Mouse (Mus musculus): ENCODE data around the gene Cd2bp2. TPM values are rescaled to one million over a fixed set of nuclear protein-coding genes. Genes with fewer than 3 reads are reported as not detected.

Gene Cd2bp2
- total RNA-seq, 4 experiments from 2014 or later, result 87.4 to 94.4 (median 90.0) TPM

DNA sequence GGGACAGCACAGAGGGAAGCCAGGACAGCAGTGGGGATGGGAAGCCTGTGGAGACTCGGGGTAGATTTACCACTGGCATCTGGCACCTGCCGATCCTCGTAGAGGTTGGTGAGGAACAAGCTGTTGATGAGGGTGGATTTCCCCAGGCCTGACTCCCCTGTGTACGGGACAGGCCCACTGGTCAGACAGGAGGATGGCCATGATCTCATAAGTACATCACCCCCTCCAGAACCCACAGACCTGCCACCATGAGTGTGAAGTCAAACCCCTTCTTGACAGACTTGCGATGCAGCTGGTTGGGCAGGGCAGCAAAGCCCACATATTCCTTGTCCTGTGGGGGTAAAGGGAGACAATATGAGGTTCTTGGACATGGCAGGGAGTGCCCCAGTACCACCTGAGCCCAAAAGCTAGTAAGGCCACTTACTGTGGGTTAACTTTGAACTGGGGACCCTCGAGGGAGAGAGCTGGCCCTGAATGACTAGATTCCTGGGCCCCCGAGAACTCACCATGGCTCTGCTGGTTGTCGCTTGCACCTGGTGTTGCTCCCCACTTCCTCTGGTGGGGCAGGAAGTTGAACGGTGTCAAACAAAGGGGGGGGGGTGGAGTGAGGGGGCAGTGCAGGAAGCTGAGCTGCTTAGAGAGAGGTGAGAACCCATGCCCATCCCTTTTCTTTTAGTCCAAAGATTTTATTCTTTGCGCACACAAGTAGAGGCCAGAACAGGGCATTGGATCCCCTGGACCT is 22.2 kb upstream of the Cd2bp2 start:
- DNase-seq (ENCODE audit: low spot score in 2 of 2), result no peak

DNA sequence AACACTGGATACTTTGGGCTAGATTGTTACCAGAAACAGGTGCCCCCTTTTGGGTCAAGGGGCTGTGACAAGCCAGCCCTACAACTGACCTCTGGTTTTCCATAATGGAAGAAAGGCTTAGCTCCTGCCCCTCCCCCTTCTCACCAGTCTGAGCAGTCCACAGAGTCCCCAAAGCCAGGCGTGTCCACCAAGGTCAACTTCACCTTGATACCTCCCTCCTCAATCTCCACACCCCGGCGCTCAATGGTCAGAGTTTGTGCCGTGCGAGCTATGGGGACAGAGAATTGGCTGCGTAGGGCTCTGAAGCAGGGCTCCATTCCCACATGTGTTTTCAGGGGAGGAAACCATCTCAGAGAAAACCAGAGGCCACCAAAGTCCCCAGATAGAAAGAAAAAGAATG is 21.6 kb upstream of the Cd2bp2 start:
- no peak for DNase-seq (ENCODE audit: low spot score in 2 of 2)

DNA sequence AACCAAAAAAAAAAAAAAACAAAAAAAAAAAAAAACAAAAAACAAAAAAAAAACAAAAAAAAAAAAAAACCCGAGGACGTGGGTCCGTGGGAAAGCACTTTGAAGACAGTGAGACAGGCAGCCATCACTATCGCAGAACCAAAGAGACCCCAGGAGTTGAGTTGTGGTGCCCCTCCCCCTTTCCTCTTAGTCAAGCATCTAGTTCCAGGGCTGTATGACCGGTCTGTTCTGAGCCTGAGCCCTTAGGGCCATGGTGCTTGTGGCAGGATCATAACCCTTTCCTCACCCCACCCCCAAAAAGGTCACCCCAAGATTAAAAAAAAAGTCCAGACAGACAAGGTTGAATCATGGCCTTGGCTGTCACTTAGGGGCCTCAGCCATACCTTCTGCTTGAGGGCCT is 20.5 kb upstream of the Cd2bp2 start:
- no peak for DNase-seq (ENCODE audit: low spot score in 2 of 2)

DNA sequence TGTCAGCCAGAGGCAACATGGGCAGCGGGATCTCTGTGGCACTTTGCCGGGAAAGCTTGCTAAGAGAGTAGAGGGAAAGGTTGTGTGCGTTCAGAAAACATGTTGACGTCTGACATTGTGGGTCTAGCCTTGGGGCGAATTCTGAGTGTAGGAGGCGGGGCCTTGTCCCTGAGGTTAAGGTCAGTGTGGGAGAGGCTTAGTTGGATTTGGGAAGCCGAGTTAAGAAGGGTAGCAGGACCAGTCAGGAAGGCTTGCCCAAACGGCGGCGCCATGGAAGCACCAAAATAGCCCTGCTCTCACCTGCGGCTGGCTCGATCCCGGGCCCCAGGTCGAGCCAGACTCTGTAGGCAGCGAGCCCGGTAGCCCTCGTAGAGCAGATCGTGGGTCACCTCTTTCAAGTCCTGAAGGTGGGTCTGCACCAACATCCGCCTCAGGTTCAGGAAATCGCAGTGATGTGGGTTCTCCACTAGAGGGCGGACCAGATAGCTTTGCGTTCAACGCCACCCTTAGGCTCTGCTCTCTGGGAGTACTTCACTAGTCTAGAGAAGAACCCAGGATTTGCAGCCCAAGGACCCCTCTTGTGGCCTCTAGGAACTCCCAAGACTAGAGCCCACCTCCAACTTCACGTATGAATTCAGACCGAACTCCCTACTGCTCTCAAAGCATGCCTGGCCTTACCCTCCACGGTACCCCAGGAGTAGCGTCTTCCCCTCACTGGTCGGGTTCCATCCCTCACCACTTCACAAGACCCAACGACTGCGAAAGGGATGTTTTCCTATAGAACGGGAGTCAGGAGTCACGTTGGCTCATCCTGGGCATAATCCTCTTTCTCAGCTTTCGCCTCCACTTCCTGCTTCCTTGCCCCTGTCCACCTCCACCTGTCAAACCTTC is 19.4 kb upstream of the Cd2bp2 start:
- peak in 1 of 2 experiments; percentile 47 for DNase-seq (ENCODE audit: low spot score in 2 of 2)

DNA sequence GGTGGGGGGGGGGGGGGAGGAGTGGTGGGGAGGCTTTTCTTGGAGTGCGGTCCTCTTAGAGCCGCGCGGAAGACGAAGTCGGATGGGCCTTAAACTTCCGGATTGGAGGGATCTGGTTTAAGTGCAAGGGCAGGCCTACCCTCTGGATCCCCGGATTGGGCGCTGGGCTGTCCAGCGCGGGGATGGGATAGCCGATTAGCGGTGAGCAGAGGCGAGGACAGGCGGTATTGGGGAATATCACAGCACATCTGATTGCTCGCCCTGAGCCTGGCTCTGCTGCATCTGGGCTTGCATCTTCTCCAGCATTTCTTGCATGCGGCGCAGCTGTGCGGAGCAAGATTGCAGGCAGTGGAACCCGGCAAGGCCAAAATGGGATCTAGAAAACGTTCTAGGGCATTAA is 18.7 kb upstream of the Cd2bp2 start:
- DNase-seq (ENCODE audit: low spot score in 2 of 2), result no peak

DNA sequence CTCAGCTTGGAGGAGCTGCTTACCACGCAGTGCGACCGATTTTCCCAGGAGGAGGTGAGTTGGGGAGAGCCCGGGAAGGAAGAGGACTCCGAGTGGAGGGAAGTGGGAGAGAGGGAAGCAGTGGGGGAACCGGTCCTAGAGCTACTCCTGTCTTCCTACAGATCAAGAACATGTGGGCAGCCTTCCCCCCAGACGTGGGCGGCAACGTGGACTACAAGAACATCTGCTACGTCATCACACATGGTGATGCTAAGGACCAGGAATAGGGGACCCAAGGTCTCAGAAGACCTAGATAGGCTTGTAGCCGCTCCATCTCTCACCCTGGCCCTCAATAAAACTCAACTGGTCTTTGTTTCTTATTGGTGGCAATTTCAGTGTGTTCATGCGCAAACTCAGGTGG is 18.1 kb upstream of the Cd2bp2 start:
- DNase-seq (ENCODE audit: low spot score in 2 of 2), result no peak

DNA sequence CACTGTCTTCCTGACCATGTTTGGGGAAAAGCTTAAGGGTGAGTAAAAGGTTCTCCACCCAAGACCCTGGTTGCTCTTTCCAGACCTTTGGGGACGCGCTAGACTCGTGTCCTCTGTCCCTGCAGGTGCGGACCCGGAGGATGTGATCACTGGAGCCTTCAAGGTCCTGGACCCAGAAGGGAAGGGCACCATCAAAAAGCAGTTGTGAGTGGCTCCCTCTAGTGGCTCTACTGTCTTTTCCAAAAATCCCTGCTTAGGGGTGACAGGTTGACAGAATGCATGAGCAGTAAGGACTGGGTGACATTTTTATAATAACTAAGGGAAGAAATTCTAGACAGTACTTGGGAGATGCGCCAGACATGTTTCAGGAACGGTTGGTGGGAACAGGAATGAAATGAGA is 17.6 kb upstream of the Cd2bp2 start:
- DNase-seq (ENCODE audit: low spot score in 2 of 2), result no peak

DNA sequence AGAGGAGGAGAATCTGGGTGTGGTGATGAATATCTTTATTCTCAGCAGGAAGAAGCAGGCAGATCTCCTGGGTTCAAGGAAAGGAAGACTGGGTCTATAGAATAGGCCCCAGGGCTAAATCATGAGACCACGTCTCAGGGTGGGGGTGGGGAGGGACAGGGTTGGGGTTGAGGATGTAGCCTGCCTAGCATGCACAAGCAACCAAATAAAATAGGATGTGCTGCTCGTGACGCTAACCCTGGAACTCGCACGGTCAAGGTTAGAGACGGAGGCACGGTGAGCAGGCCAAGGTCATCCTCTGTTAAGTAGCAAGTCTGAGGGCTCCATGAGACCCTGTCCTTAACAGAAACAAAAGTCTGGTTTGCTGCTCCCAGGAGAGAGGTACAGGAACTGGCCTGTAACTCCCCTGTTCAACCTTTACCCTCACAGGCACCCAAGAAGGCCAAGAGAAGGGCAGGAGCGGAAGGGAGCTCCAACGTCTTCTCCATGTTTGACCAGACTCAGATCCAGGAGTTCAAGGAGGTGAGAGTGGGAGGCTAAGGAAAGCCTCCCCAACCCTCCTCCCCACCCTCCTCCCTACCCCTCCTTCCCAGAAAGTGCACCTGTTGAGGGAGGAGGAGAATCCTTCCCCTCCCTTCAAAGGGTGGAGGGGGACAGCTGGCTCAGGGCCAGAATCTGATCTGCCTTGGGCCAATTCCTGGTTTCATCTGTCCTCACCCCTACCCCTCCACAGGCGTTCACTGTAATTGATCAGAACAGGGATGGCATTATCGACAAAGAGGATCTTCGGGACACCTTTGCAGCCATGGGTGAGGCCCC is 16.8 kb upstream of the Cd2bp2 start:
- no peak for DNase-seq (ENCODE audit: low spot score in 2 of 2)

DNA sequence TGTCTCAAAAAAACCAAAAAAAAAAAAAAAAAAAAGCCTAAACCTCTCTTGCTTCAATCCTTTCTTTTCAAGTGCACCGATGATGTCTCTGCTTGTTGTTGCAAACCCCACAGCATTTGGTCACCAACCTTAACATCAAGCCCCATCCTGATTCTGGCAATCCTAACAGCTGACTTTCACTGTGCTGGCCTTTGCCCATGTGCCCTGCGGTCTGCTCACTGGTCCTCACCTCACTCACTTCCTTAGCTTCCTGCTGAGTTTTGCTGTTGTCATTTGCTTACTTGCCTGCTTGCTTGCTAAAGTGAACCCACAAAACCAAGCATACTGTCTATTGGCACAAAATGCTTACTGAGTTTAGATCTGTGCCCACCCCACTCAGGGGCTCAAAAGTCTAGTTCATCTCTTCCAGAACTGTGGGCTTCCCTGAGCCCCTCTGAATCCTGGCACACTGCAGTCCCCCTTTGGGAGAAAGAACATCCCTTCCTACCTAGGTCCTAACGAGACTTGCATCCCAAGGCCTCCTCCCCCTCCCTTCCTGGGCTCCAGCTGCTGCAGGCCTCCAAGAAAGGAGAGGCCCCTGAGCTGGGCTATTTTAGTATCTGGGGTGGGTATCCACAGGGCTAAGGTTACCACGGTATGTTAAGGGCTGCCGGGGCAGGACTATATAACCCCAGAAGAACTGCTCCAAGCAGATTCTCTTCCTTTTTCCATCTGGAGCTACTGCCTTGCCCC is 15.3 kb upstream of the Cd2bp2 start:
- no peak for DNase-seq (ENCODE audit: low spot score in 2 of 2)

DNA sequence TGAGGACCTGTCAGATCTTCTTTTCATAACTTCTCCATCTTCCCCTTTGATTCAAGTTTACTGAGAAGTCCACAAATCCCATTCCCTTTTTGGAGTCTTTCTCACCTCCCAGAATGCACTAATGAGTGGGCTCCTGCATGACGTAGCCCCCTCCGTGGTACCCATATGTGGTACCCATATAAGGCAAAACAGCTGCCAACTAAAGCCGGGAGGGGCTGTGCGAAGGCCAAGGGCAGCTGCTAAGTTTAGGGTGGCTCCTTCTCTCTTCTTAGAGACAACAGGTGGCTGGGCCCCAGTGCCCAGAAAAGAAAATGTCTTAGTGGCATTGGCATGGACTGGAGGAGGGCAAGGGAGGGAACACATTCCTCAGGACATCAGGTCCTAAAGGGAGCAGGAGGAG is 14.4 kb upstream of the Cd2bp2 start:
- DNase-seq (ENCODE audit: low spot score in 2 of 2), result no peak

DNA sequence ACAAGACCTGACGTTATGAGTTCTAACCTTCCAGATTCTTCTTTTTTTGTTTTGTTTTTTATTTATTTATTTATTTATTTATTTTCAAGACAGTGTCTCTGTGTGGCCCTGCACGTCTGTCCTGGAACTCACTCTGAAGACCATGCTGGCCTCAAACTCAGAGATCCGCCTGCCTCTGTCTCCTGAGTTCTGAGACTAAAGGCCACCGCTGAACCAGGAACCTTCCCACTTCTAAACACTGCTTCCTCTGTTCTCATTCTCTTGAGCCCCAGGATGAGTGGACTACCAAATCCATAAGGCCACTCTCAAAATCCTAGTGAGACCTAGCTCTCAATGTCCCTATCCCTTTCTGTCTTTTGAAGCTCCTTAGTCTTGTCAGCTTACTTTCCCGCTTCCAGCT is 14.0 kb upstream of the Cd2bp2 start:
- DNase-seq (ENCODE audit: low spot score in 2 of 2), result no peak

DNA sequence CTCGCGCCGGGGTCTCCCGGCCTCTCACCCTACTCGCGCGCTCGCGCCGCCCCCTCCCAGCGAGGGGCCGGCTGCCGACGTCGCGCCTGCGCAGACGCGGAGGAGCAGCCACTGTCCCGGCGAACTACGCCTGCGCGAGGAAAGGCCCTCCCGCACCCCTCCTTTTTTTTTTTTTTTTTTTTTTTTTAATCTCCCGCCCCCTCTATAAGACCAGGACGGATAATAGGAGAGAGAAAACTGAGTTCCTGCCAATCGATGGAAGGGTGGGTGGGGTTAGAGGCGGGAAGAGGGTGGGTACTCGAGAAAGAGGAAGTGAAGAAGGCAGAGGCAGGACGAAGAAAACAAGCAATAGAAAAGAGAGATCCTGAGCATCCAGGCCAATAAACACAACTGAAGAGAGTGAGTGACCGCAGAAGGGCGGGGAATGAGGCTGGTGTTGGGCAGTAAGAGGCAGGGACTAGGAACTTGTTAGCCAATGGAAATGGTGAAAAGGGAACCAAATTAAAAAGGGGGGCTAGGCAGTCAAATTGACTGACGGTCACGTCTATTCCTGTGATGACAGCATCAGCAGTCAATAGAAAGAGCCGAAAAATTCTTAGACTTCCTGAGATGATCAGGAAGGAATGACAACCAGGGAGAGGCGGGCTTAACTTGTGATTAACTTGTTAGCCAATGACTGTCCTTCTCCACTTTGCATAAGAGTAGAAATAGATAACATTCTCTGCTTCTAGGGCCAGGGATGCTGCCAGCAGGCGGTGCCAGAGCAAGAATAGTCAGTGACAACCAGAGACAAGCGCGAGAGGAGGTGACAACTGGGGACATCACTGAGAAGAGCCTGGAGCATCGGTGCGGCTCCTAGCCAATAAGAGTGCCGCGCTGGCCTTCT is 12.9 kb upstream of the Cd2bp2 start, which contains the start of gene Mylpf:
Mylpf (plus strand) TSS at position 338 of the 886 bp plus-strand sequence.
- DNase-seq (ENCODE audit: low spot score in 2 of 2), result peak; percentile 95 to 98

DNA sequence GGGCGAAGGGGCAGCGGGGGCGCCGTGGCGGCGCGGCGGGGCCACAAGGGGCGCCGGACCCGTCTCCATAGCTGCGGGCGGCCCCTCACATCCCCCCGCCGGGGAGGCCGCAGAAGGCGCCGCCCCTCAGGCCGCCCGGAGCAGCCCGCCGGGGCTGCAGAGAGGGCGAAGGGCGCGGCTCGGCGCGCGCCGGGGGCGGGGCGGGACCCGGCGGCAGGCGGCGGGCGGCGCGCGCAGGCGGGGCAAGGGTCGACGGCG is 12.4 kb upstream of the Cd2bp2 start, which contains the start of gene Tbc1d10b:
Tbc1d10b (minus strand) TSS at position 174 of the 258 bp plus-strand sequence.
- DNase-seq (ENCODE audit: low spot score in 2 of 2), result no peak

DNA sequence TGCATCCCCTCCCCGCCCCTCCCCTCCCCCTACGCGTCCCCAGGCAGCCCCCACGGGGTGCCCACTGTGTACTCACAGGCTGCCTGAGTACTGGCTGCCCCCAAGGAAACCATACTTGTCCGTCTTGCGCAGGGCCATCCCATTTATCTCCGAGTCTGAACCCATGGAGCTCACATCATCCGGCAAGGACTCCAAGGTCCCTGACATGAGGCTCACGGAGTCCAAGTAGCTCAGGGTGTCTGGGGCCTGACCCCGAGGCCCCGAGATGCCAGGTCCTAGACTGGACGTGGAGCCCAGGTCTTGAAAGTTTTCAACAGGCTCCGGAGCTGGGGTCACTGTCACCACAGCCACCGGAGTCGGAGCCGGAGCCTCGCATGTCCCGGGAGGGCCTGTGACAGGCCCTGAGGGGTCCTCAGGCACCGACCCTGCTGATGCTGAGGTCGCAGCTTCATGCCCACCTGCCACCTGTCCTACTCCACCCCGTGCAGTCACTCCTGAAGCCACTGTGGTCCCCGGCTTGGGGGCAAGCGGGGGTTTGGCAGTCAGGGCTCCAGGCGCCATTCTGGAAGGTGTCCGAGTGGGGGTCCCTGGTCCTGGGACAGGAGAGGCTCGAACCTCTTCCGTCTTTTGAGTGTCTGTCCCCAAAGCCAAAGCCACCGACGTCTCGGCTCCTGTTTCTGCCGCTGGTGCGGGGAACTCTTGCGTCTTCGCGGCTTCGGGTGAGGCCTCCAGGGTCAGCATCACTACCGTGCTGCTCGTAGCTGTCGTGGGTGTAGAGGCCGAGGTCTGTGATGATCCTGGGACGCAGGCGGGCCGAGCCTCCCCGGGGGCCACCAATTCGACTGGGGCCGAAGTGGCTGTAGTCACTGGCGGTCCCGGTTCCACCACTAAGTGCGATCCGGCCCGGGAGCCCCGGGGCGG is 11.8 kb upstream of the Cd2bp2 start:
- no peak for DNase-seq (ENCODE audit: low spot score in 2 of 2)

DNA sequence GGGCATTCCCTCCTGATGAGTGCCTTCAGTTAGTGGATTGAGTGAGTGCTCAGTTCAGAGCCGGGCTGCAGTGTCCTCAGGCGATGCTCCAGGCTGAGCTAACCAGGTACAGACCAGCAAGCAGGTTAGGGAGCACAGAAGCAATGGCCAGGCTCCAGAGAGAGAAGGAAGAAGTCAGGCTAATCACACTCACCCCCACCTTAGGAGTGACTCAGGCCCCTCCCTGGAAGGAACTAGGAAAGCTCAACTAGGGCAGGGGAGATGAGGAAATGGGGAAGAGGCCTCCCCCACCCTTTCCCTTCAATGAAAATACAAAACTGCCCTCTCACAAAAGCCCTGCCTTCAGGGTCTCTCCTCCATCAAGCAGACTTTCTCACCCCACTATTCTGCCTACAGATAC is 10.8 kb upstream of the Cd2bp2 start:
- no peak for DNase-seq (ENCODE audit: low spot score in 2 of 2)

DNA sequence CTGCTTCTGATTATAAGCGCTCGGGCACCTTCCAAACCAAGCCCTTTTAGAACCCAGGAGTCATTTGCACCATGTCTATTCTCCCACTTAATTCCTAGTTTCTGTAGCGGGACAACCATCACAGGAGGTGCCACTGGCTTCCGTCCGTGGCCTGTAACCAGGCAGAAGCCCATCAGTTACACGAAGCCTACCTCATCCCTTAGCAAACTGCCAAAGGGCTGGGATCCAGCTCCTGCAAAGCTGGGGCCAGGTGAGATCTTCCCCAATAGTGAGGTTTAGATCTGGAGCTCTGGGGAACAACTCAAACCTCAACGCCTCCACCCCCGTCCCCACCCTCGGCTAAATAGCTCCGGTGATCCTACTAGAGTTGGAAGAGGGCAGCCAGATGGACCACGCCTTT is 634 bp upstream of the Cd2bp2 start:
- no peak for DNase-seq (ENCODE audit: low spot score in 2 of 2)

DNA sequence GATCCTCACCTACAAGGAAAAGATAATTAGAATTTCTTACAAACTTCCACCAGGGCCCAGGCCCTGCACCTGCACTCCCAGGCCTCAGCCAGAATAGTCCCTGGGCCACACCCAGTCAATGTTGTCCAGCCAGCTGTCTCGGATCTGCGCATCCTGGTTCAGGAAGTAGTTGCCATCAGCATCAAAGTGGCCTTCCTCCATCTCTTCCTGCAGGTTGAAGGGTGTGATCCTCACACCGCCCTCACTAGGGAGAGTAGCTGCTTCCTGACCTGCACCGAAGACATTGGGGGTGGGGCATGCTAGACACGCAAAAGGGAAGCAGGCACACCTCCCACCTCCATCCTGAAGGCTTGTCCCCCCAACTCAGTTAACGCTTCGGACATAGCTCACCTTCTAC is 1.2 kb downstream of the Cd2bp2 start:
- no peak for DNase-seq (ENCODE audit: low spot score in 2 of 2)

DNA sequence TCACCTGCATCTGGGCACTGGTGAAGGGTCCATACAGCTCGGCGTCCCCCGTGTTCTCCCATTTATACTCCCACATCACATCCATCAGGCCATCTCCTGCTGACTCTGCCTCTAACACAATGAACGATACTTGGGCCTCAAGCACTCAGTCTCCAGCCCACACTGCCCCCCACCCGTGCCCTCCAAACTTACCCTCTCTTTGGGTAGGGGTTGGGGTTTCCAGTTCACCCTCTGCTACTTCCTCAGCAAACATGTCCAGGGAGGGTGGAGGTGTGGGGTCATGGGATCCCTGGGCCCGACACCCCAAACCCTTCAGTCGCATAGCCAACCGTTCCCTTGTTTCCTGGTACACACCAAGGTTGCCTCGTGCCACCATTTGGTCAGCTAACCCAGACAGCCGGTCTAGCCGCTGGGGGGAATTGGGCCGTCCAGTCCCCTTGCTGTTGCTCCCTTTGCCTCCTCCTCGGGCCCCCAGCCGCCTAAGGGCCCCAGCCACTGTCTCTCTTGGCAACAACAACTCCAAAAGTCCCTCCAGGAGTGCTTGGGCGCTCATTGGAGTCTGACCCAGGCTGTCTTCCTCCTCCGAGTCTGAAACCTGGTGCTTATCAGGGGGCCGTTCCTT is 1.7 kb downstream of the Cd2bp2 start:
- DNase-seq (ENCODE audit: low spot score in 2 of 2), result no peak

DNA sequence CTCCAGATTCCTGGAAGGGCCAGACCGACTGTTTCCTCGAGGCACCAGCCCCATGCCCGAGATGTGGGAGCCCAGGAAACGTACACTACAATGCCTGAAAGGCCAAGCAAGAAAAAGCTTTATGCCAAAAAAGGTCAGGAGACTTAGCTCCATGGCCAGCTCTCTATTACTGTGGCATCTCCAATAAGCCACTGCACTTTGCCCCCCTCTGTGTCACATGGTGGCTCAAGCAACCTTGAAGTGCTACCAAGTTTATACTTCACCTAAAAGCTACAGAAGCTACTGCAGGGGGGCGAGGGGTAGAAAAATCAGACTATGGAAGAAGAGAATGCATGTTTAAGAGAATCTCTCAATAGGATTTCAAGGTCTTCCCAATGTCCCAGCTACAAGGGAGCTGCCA is 2.9 kb downstream of the Cd2bp2 start:
- no peak for DNase-seq (ENCODE audit: low spot score in 2 of 2)

All from layer of hippocampus, adult 8-10 months (tissue).